ENCODE assay signal across 8 mouse cellular contexts in genomic region chr16:72663351-72664232, GRCm38 (mm10).
DNase-seq lines count a peak whose midpoint lies in the region; ATAC-seq and TF ChIP-seq lines count a peak whose summit lies in the region.

No protein-coding gene starts in this region.

- no peaks in the 10 kb centered on the region; the same call in 1 of the 2 replicates for H3K27me3 ChIP-seq in spleen, adult 2 months (ENCODE audit: control insufficient read depth, insufficient read depth, low read length)
- H3K27me3 ChIP-seq in forebrain, postnatal 0 days (ENCODE audit: insufficient read depth, low read length), result no peaks in the 10 kb centered on the region
- H3K27me3 ChIP-seq in liver, embryonic 16.5 days (ENCODE audit: control insufficient read depth, insufficient read depth, low read depth, low read length), result peaks cover 4% of the 10 kb centered on the region; the same call in 1 of the 2 replicates
- no peaks in the 10 kb centered on the region for H3K27me3 ChIP-seq in neural tube, embryonic 15.5 days (replicated peaks)

- 3% methylated on average over 55 of the region's 55 CpGs for WGBS in spleen, adult 2 months
- whole genome bisulfite sequencing in forebrain, postnatal 0 days, result 2% methylated on average over 55 of the region's 55 CpGs
- 1% methylated on average over 55 of the region's 55 CpGs for WGBS in liver, embryonic 16.5 days (ENCODE audit: insufficient replicate concordance)
- under 1% methylated on average over 55 of the region's 55 CpGs for WGBS in neural tube, embryonic 15.5 days

- no peak for DNase-seq in spleen, adult 2 months (ENCODE audit: low read depth in 1 of 2, low spot score in 2 of 2)
- DNase-seq in spleen, adult 12 weeks (ENCODE audit: low spot score), result no peak
- peak; percentile 78 for DNase-seq in forebrain, postnatal 0 days
- DNase-seq in heart, postnatal 36 days, result peak; percentile 30 to 66
- peak; percentile 47 to 50 for DNase-seq in layer of hippocampus, adult 2 months (ENCODE audit: low spot score in 2 of 2)
- DNase-seq in thymus, postnatal 25 days, result peak; percentile 28

- H3K4me3 ChIP-seq in spleen, adult 2 months (ENCODE audit: extremely low read depth, insufficient read depth, insufficient read length), result peak overlapping the region; percentile 19
- peak overlapping the region; percentile 71 for H3K4me3 ChIP-seq in forebrain, postnatal 0 days (ENCODE audit: low read depth, low read length)
- peak overlapping the region; percentile 80 for H3K4me3 ChIP-seq in layer of hippocampus, adult 2 months
- peak overlapping the region; percentile 64 for H3K4me3 ChIP-seq in liver, embryonic 16.5 days (ENCODE audit: low read depth, low read length)
- peak overlapping the region; percentile 92 for H3K4me3 ChIP-seq in neural tube, embryonic 15.5 days (replicated peaks)

- no peaks in the 10 kb centered on the region for H3K9me3 ChIP-seq in forebrain, postnatal 0 days (ENCODE audit: low read length)
- no peaks in the 10 kb centered on the region for H3K9me3 ChIP-seq in liver, embryonic 16.5 days (replicated peaks; ENCODE audit: control insufficient read depth, low read length)
- no peaks in the 10 kb centered on the region for H3K9me3 ChIP-seq in neural tube, embryonic 15.5 days (replicated peaks)

- H3K36me3 ChIP-seq in spleen, adult 2 months (ENCODE audit: control insufficient read depth, insufficient read depth, low read length), result no peaks in the 10 kb centered on the region
- no peaks in the 10 kb centered on the region for H3K36me3 ChIP-seq in forebrain, postnatal 0 days (ENCODE audit: insufficient read depth)
- H3K36me3 ChIP-seq in liver, embryonic 16.5 days (ENCODE audit: control insufficient read depth, insufficient read depth), result no peaks in the 10 kb centered on the region
- H3K36me3 ChIP-seq in neural tube, embryonic 15.5 days, result no peaks in the 10 kb centered on the region

- H3K9ac ChIP-seq in forebrain, postnatal 0 days, result peak overlapping the region; percentile 62
- H3K9ac ChIP-seq in liver, embryonic 16.5 days (ENCODE audit: low read depth, low read length), result peak overlapping the region; percentile 39
- H3K9ac ChIP-seq in neural tube, embryonic 15.5 days (replicated peaks), result peak overlapping the region; percentile 73

- peak; percentile 80 for ATAC-seq in forebrain, postnatal 0 days
- ATAC-seq in liver, embryonic 16.5 days (ENCODE audit: low read depth), result peak; percentile 78
- peak; percentile 87 for ATAC-seq in neural tube, embryonic 15.5 days (ENCODE audit: low FRiP score)

- H3K27ac ChIP-seq in spleen, adult 2 months (ENCODE audit: insufficient read depth, low read length), result no peak overlapping the region
- peak overlapping the region; percentile 83 for H3K27ac ChIP-seq in forebrain, postnatal 0 days (ENCODE audit: low read depth, low read length)
- H3K27ac ChIP-seq in layer of hippocampus, adult 2 months, result peak overlapping the region; percentile 91
- peak overlapping the region; percentile 53 for H3K27ac ChIP-seq in liver, embryonic 16.5 days (ENCODE audit: low read length)
- H3K27ac ChIP-seq in neural tube, embryonic 15.5 days (replicated peaks), result peak overlapping the region; percentile 88

- intact Hi-C loops in heart, postnatal 36 days (cut with DNase I), result loop anchor here (5.0 kb wide), 1 partner anchor 319 kb away; no protein-coding TSS in a partner anchor

- H3K4me2 ChIP-seq in forebrain, postnatal 0 days (ENCODE audit: low read depth), result peak overlapping the region; percentile 83
- peak overlapping the region; percentile 49 for H3K4me2 ChIP-seq in liver, embryonic 16.5 days (ENCODE audit: low read depth, low read length)
- H3K4me2 ChIP-seq in neural tube, embryonic 15.5 days, result peak overlapping the region; percentile 89

- no peak for TF ChIP-seq POLR2A in spleen, adult 2 months (IDR thresholded peaks at IDR 0.05; ENCODE audit: low read depth, low read length)

- no peak for TF ChIP-seq CTCF in spleen, adult 2 months (IDR thresholded peaks at IDR 0.05; ENCODE audit: extremely low read depth, insufficient read depth, insufficient read length, insufficient replicate concordance)
- peak; percentile 64 for TF ChIP-seq CTCF in forebrain, postnatal 0 days (IDR thresholded peaks at IDR 0.05; ENCODE audit: low read depth)
- TF ChIP-seq CTCF in layer of hippocampus, adult 2 months (conservative IDR thresholded peaks at IDR 0.05), result peak; percentile 64

- peaks cover 3% of the 10 kb centered on the region; the same call in 1 of the 2 replicates for H3K4me1 ChIP-seq in spleen, adult 2 months (ENCODE audit: control insufficient read depth, insufficient read depth, insufficient read length)
- H3K4me1 ChIP-seq in forebrain, postnatal 0 days (ENCODE audit: insufficient read depth), result no peaks in the 10 kb centered on the region
- H3K4me1 ChIP-seq in liver, embryonic 16.5 days (ENCODE audit: control insufficient read depth, low read depth, low read length), result no peaks in the 10 kb centered on the region
- peaks cover 14% of the 10 kb centered on the region for H3K4me1 ChIP-seq in neural tube, embryonic 15.5 days

Comparison
In these comparisons a context has a peak if more than half of its experiments do, and no peak if none do; other contexts are left out.
1. DNase-seq: peak in forebrain, postnatal 0 days (single experiment), heart, postnatal 36 days (2 of 2), layer of hippocampus, adult 2 months (2 of 2) and thymus, postnatal 25 days (single experiment); none in spleen, adult 2 months (0 of 2) and spleen, adult 12 weeks (single experiment).
2. H3K4me3 ChIP-seq: peak in every context shown above with its lines; median percentile 92 in neural tube, embryonic 15.5 days; 80 in layer of hippocampus, adult 2 months; 71 in forebrain, postnatal 0 days; 64 in liver, embryonic 16.5 days; 19 in spleen, adult 2 months.
3. Peak in every context shown above with its lines, with median percentiles within 50 percentile points of each other: ATAC-seq, H3K4me2 ChIP-seq and H3K9ac ChIP-seq.